Mouse (Mus musculus): Measurements from ENCODE around the gene Mapre3.

Gene Mapre3

DNA sequence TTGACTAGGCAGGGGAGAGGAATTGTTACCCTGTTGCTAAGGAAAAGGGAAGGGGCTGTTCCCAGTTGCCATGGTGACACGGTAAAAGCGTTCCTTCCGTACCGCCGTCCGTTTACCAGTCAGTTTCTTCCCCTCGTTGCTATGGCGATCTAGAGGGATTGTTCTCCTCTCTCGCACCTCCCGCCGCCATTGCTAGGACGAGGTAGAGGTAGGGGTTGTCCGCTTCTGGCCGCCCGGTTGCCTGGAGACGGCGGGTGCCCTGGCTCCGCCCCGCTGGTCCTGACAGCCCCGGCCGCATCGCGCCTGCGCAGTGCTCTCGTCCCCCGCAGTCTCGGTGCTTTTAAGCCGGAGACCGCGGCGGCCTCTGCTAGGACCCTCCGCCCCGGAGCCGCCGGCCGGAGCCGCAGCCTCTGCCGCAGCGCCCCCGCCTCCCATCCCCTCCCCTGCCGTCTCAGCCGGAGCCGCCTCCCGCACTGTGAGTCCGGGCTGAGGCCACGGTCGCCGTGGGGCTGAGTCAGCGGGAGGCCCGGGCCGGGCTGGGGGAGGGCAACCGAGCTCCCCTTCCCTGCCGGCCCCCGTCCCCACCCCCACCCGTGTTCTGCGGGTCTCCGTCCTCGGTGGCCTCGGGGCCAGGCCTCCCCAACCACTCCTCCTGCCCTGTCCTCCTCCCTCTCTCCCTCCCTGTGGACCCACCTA lies at the start of gene Mapre3:
Gene Mapre3 (plus strand): TSS at position 218 of the 696 bp plus-strand sequence.
- peak; percentile 95 to 96 for DNase-seq

DNA sequence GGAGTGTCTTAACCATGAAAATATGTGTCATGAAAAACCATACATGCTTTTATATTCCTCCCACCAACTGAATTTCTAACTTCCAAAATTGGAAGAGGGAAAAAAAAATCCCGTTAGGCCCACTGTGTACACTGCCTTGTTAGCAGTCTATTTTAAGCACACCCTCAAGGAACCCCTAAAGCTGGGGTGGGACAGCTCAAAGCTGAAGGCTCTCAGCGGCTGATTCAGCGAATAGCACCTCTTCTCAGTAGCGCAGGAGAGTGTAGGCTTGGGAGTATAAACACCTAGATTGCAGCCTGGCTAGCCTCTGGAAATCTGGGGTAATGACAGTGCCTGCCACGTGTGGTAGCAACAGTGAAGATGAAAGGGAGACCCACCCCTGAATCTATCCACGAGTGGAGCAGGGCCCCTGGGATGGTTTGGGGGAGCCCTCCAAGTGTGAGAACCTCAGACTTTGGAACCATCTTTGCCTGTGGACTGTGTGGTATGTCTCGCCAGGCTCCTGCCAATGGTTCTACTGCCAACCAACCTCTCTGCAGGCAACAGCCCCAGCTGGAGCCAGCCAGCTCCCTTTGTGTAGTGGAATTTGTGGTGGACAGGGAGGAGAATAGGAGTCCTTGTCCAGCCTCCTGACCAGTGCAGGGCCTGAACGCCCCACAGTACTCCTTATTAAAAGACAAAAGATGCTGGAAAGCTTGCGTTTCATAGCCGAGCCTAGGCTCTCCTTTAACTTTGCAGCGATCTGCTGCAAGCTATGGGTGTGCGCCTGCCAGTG lies 48.7 kb upstream of the Mapre3 start:
- no peak for DNase-seq

DNA sequence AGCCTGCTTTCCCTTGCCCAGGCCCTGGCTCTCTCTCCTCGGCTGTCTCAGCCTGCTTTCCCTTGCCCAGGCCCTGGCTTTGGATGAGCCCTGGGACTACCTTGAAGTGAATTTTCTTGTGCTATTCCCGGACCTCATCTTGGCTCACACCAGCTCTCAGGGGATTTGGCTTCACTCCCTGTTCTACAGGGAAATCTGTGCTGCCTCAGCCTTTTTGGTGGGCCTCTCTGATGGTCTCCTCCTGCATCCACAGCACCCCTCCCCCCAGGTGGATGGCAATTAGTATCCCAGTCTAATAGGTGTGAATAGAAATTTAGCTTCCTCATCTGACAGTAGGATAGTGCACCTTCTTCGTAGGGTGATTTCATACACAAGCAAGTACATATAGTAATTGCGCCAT lies 46.4 kb upstream of the Mapre3 start:
- DNase-seq: no peak

DNA sequence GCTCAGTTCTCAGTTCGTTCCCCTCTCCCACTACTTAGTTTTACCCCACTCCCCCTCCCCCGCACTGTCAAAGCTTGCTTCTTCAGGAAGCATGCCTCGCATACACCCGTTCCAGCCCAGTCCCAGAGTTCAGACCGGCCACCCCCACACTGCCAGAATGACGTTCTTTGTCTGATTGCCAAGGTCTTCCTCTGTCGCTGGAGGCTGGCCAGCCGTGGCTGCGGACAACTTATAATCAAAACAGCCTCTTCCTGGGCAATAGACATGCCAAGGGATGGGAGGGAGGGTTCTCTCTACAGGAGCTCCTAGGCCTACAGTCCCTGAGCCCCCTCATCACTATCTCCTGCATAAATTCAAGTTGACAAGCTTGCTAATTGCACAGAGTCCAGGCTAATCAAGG lies 45.8 kb upstream of the Mapre3 start:
- DNase-seq: peak; percentile 16 to 36

DNA sequence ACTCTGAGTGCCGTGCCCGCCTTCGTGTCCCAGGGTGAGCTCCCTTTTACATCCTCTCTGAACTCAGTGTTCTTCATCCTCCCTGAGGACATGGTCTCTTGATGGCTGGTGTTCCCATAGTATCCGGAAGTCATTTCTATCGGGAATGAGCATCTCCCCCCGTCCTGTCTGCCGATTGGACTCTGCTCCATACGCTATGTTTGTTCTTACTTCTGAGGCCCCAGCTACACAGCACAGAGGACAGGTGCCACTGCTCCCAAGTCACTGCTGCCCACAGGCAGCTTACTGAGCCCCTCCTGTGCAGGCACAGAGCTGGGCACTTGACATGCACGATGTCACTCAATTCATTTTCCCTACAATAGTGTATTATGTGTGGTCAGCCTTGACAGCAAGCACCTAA lies 45.4 kb upstream of the Mapre3 start:
- DNase-seq: no peak

DNA sequence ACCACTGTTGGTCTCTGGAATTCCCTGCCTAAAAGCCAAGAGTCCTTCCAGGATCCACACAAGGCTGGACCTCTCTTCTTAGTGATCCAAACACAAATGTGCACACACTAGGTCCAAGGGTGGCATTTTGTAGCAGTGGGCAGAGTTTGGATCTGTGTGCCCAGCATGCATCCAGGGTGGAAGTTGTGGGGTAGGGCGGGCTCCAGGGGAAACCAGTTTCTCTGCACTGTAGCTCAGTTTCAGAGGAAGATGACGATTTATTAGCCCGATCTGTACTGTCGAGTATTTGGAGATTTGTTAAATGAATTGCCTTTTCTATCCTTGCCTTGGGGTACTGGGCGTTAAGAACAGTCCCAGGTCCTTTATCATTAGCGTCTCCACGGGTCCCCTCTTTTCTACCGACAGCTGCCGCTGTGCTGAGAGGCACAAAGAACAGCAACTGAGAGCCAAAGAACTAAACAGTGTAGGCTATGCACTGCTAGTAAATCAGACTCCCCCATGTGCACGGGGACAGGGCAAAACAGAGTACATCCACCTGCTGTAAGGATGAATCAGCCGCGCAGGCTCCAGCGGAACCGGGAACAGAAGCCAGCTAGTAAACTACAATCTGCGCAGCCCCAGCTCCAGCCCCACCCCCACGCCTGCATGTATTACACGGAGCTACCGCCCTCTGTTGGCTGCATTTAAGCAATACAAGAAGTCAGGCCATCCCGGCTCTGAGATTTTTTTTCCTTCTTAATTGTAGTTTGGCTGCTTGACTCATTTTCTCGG lies 39.7 kb upstream of the Mapre3 start:
- DNase-seq: peak; percentile 96

DNA sequence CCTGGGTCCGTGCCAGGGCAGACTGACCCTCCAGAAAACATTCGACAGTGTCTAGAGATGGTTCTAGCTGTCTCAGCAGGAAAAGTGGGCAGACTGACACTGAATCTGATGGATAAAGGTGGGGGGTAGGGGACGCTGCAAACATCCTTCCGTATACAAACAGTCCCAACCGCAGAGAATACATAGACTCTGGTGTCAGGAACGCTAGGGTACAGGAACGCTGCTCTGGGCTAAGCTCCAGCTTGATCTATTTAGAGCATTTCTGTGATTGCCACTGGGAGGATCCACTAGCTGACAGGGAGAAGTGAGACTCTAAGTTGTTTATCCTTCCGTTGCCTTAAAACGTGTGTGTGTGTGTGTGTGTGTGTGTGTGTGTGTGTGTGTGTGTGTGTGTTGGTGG lies 33.7 kb upstream of the Mapre3 start:
- DNase-seq: no peak

DNA sequence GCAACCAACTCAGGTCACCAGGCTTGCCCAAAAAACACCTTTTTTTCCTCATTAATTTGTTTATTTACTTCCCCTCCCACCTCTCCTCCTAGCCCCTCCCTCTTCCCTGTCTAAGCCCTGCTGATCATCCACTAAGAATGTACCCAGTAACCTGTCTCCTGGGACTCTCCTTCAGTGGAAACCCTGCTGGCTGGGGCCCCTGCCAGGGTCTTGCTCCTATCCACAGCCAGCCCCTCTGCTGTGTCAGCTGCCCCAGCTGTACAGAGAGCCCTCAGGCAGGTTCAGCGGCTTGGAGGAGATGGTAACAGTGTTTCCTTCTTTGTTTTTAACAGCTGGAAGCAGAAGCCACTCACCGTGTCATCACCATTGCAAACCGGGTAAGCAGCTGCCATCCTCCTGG lies 33.3 kb upstream of the Mapre3 start:
- DNase-seq: no peak

DNA sequence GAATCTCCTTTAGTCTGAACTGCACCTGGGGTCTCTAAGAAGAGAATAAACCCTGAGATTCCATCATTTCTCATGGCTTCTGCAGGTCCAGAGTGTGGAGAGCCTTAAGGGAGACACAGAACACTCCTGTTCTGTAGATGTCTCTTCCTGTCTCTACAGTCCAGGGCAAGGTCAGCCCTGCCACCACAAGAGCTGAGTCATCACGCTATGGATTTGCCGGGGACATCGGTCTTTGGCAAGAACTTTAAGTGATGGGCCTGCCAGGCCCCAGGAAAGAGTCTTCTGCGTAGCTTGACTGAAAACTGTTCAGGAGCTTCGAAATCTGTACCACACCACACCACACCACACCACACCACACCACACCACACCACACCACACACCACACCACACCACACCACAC lies 27.1 kb upstream of the Mapre3 start:
- no peak for DNase-seq

DNA sequence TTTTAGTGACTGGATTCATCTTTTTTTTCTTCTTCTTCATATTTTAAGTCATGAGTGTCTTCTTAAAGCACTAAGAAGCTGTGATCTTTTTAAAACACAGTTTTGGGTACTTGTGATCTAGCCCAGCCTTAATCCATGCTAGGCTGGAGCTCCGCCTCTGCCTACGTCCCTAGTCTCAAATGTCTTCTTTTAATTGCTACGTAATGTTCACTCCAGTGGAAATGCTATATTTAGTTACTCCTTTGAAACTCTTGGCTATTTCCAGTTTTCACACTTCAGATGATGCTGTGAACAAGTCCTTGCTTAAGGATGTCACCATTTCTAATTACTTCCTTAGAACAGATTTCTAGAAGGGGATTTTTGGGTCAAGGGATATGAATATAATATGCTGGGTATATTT lies 24.4 kb upstream of the Mapre3 start:
- DNase-seq: no peak

DNA sequence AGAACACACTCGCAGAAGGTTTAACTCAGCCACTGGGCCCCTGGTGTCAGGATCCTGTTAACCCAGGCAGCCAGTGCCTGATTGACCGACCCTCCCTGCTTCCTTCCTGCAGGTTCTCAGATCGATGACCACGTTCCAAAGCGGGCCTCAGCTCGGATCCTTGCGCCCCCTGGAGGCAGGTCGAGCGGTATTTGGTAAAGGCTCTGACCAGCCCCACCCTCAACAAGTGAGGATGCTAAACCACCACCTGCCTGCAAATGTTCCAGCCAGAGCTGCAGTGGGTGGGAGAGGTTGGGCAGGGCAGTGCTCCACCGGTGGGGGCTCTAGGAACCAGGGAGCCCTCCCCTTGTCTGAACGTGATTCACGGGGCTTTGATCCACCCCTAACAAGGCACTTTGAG lies 18.3 kb upstream of the Mapre3 start:
- peak; percentile 87 to 88 for DNase-seq

DNA sequence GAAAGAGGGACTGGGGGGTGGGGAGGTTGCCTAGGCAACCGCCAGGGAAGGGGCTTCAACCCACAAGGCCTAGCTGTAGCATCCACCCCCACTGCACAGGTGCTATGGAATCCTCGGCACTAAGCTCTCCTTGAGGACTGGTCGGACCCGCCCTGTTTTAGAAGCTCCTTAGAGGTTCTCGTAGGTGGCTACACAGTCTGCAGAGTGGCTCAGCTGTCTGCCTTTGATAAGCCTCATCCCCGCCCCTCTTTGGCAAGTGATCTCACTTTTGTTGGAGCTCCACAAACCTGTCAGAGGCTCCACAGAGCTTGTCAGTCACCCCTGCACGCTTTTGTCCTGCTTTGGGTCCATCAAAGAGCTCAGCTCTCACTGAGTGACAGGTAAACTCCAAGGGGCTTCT lies 17.0 kb upstream of the Mapre3 start:
- no peak for DNase-seq

DNA sequence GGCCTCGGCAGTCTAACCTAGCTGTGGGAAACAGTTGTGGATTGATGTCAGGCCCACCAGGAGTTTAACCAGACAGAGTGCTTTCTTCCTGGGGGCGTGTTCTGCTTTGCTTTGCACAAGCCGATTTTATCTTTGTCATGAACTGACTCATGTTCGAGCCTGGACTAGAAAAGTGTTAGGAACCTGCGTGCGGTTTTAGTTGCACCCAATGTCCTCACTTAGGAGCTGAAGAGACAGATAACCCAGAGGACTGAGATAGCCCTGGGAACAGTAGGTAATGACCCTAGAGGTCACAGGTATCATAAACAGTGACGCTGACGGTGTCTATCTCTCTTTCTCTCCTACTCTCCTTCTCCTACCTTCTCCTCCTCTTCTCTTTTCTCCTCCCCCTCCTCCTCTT lies 16.5 kb upstream of the Mapre3 start:
- DNase-seq: no peak

DNA sequence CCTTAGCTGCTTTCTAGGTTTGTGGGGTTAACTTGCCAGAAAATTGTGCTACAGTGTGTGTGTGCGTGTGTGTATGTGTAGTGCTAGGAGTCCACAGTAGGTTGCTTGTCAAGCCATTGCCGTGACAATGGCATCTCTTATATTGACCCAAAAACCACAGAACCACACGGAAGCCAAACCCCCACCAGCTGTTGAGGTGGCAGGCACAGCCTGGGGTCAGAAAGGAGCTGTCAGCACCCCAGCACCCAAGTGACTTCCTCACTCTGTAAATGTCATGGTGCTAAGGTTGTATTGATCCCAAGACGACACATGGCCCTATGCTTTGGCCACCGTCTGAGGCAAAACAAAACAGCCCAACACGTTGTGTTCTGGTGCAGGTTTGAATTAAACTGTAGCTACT lies 15.5 kb upstream of the Mapre3 start:
- no peak for DNase-seq

DNA sequence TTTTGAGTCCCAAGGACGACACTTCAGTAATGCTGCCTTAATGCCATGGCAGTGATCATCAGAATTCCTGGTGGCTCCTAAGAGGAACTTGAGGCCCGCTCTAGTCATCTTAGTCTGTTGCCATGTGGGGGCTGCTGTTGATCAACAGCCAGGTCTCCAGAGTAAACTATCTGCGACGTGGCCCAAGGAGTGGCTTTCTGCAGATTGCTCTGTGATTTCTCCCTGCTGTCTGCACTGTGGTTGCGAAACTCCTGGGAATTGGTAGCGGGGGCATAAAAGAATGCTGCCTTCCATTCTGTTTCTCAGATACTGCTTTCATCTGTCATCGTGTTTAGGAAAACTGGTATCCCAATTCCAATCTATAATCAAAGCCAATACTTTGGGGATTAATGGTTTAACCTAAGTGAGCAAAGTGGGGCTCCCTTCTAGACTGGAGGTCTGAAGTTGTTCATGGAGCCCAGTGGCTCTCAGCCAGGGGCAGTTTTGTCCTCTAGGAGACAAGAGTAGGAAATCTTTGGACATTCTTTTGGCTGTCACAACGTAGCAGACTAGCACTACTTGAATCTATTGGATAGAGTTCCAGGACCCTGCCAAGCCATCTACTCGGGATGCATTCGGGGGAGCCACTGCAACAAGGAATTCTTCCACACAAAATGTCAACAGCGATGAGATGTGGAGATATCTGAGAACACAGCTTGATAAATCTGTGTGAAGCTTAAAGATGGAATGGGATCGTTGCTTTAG lies 11.5 kb upstream of the Mapre3 start:
- DNase-seq: no peak

DNA sequence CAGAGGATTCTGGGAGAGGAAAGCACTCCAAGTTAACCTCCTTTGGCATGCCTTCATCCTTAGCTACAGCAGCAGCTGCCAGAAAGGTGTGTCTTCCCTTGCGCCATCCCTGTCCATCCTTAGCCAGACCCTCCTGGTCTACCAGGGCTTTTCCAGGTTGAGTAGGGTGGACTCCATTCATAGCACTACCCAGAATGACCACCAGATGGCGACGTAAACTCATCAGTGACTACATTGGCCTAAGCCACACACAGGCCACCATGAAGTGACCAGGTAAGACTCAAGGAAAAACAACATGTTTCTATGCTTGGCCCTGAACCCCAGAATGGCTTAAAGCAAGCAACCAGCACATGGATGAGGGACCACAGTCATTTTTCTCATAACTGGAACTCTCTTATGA lies 8.3 kb upstream of the Mapre3 start:
- peak; percentile 93 to 96 for DNase-seq

DNA sequence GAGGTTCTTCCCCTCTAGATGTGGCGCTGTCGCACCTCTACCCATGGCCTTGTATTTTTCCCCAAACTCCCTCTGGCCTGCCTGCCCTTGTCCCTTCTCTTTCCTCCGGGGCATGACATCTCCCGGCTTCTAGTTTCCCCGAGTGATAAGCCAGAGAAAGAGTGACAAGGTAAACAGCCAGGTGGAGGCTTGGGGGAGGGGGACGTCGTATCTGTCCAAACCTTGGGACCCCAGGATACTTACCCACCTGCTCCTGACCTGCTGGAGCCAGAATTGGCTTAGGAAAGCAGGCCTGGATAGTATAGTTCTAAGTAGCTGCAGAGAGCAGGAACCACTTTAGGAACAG lies 652 bp downstream of the Mapre3 start:
- no peak for DNase-seq

DNA sequence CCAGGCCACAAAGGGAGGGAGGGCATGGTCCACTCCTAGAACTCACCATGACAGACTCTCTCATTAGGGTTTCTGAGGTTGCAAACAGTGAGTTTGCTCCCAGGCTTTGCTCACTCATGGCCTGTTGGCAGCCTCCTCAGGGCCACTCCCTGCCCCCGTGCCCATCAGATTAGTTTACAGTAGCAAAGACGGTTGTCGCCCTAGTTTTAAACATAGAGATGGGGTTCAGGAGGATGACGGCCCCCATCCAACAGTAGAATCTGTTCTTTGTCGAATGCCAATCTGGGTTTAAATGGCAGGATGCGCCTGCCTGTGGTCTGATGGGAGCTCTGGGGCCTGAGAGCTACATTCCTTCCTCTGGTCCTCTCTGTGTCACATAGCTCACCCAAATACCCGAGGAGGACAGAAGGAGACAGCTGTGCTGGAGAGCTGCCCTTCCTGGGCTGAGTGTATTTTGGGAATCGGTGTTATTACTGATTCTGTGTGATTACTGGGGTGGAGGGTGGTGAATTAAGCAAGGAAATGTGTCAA lies 1.9 kb downstream of the Mapre3 start:
- DNase-seq: peak; percentile 26 to 30

DNA sequence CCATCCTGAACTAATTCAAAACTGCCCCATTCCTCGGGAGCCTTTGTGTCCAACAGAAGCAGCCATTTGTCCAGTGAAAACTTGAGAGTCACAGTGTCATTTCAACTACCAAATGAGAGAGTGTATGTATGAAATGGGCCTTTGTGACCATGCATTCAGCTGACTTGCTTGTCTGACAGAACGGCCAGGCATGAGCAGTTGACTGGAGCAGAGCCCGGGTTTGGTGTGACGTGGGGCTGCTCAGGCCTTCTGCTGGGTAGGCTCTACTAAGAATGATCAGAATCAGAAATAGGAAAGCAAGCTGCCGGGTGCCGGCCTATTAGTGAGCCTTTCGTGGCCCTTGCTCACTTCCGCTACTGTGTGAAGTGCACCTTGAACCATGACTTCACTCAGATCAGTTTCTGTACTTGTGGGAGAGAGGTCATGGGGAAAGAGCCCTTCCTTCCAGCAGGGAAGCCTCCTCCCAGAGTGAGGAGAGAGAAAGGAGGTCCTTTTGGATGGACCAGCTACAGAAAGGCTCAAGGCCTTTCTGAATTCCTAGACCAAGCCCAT lies 4.4 kb downstream of the Mapre3 start:
- DNase-seq: peak; percentile 28 to 45

DNA sequence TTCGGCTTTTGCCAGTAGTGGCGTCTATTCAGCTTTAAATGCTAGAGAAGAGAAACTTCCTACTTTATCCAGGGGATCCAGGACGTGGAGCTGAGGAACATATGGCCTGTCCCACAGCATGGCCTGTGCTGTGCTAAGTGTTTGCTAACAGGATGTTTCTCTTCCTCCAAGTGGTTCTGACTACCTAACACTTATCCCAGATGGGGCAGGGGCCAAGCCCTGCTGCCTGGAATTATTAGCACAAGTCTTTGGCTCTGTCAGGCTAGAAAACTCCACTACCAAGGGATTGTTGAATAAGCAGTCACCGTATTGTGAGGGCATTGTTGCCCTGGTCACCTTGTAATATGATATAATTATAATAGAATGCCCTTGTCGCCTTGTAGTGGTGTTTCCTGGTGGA lies 8.2 kb downstream of the Mapre3 start:
- DNase-seq: peak in 1 of 2 experiments; percentile 18

DNA sequence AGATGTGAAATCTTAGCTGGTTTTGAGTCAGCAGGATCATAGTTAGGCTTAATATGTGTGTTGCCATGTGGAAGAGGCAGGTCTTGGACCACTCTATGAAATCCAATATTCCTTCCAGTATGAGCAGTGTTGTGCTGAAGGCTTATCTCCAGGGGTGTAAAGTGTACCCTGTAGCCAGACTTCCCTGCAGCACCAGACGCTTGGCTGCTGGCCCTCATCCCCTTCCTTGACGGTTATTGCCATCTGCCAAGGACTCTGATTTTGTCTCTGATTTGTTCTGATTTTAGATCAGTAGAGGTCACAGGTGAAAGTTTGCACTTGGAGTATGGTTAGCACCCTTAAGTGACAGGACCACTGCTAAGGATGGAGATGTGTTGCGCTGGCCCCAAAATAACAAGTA lies 8.7 kb downstream of the Mapre3 start:
- DNase-seq: peak in 1 of 2 experiments; percentile 31

DNA sequence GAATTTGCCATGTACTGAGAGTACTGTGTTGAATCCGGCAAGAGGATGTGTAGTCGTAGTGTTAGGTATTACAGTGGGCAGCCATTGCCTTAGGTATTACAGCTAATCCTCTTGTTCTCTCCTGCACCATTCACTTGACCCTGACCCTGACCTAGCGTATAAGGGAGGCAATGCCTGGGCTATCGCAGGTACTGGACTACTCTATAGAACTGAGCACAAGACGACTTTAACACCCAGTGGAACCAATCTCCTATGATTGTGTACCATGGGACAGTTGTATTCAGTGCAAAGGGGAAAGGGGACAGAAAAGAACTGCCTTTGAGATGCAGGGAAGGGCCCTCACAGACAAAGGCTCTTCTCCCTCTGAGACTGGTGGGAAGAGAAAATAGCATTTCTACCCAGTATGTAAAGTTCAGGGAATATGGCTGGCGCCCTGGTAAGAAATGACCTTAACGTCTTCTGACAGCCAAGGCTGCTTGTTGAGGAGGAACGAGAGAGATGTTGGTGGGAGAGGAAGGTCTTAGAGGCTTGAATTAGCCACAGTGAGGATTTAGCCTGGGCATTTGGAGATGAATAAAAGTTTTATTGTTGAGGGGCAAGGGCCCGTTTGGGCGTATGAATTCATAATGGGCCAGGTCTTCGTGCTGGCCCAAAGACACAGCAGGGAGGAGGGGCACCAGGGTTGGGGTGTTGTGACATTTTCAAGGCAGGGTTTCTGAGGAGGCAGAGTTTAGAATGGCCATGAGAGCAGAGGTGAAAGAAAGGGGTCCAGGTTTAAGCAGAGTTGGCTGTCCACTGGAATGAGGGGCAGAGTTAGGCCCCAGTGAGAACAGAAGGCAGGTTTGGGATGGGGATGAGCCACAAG lies 9.9 kb downstream of the Mapre3 start:
- no peak for DNase-seq
